Mouse (Mus musculus) neural tube, embryonic 12.5 days (tissue): ENCODE data around the gene Rnf13. TPM values are rescaled to one million over a fixed set of nuclear protein-coding genes. Genes with fewer than 3 reads are reported as not detected.

Source experiments
- ATAC-seq: fragments of 200-750 bp; cut with Nextera tagmentation; 2 replicates; pipeline ENCODE4 v1.8.0; 2017; ENCODE audit warnings: low read depth, mild to moderate bottlenecking, moderate TSS enrichment, moderate library complexity; ENCODE audit not compliant: low FRiP score
- H3K27ac ChIP-seq: fragments of 300-500 bp; sonication (generic); 2 replicates; pipeline ENCODE4 v1.5.1; 2016
- H3K27me3 ChIP-seq: fragments of 300-500 bp; sonication (generic); replicated peaks from 2 replicates; pipeline ENCODE4 v1.6.1; 2016; ENCODE audit warnings: mild to moderate bottlenecking
- H3K36me3 ChIP-seq: fragments of 300-500 bp; sonication (generic); 2 replicates; pipeline ENCODE4 v1.6.1; 2016; ENCODE audit warnings: mild to moderate bottlenecking
- H3K4me1 ChIP-seq: fragments of 300-500 bp; sonication (generic); 2 replicates; pipeline ENCODE4 v1.6.1; 2016
- H3K4me2 ChIP-seq: fragments of 300-500 bp; sonication (generic); replicated peaks from 2 replicates; pipeline ENCODE4 v1.6.1; 2016; ENCODE audit warnings: mild to moderate bottlenecking
- H3K4me3 ChIP-seq: fragments of 300-500 bp; sonication (generic); 2 replicates; pipeline ENCODE4 v1.5.1; 2016
- H3K9ac ChIP-seq: fragments of 300-500 bp; sonication (generic); 2 replicates; pipeline ENCODE4 v1.6.1; 2016; ENCODE audit warnings: mild to moderate bottlenecking
- H3K9me3 ChIP-seq: fragments of 300-500 bp; sonication (generic); 2 replicates; pipeline ENCODE4 v1.6.1; 2016; ENCODE audit warnings: mild to moderate bottlenecking
- WGBS: fragments of 180-500 bp; shearing (Covaris S2); methylation state at CpG from one replicate; pipeline ENCODE4 v1.1.7; 2016; 5-methylcytosine and 5-hydroxymethylcytosine counted together
- polyA plus RNA-seq: library from polyadenylated mRNA; unstranded; fragments of >200 nt; fragmentation: Nextera tagmentation; extraction: Ambion mirVana; gene quantifications from 2 replicates; pipeline ENCODE4 v1.2.1, GENCODE M21; 2016

Gene Rnf13
- polyA plus RNA-seq: 55.0 and 57.6 TPM in 2 replicates

GRCm38 (mm10) chr3:57735511-57736370, at the start of gene Rnf13:
Rnf13 (plus strand) TSS chr3:57736062.
- WGBS: under 1% methylated on average over 59 of the region's 59 CpGs
- peak within 1 kb of the TSS; percentile 77 for H3K9ac ChIP-seq
- H3K27ac ChIP-seq: peak within 1 kb of the TSS; percentile 72
- H3K4me2 ChIP-seq: peak within 1 kb of the TSS; percentile 76
- H3K9me3 ChIP-seq: no peaks in the 10 kb centered on the region
- H3K4me1 ChIP-seq: peaks cover 6% of the 10 kb centered on the region
- no peaks in the 10 kb centered on the region for H3K27me3 ChIP-seq
- H3K4me3 ChIP-seq: peak within 1 kb of the TSS; percentile 80
- H3K36me3 ChIP-seq: no peaks in the 10 kb centered on the region
- ATAC-seq: peak; percentile 100

DNA sequence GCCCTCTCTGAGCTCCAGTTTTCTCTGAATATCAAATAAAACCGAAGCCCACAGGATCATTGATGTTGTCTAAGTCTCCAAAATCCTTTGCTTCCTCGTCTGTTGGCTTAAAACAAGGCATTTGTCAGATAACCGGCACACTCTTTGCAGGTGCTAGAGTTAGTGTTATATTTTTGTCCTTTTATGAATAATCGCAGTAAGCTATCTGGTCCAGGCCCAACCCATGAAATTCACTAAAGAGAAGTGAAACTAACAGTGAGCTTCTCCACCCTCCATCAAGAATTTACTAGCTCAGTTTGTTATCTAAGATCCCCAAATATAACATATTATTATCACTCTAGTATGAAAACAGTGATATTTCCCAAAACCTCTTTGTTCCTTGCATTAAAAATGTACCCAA, 44.1 kb upstream of the Rnf13 start:
- Histone ChIP-seq H3K9ac (no peak overlapping the region), H3K9me3 (no peaks in the 10 kb centered on the region), H3K4me3 (no peak overlapping the region), H3K4me1 (no peaks in the 10 kb centered on the region), H3K4me2 (no peak overlapping the region), H3K36me3 (no peaks in the 10 kb centered on the region), H3K27ac (no peak overlapping the region), H3K27me3 (no peaks in the 10 kb centered on the region)
- 90% methylated on average over 4 of the region's 4 CpGs for WGBS
- no peak for ATAC-seq

DNA sequence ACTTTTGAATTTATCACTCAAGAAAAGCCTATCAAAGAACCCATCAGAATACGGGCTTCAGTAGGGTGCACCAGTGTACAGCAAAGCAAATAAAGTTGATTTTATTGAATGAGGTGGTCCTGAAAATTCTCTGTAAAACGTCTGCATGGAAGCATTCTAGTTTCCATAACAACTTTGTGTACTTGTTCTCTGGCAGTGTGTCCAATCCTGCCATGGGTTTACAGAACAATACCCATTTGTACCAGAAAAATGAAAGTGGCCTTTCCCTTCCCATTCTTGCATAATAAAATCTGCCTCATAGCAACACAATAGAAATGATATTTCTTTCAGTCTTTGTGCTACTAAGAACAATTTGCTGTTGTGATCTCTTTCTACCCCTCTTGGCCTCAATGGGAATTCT, 43.1 kb upstream of the Rnf13 start, which contains the start of gene Ankub1:
Gene Ankub1, minus strand, starts transcription at position 81 of the 400 bp plus-strand sequence.
- no peak for ATAC-seq
- Histone ChIP-seq H3K9ac (no peak within 1 kb of the TSS), H3K36me3 (no peaks in the 10 kb centered on the region), H3K9me3 (no peaks in the 10 kb centered on the region), H3K4me2 (no peak within 1 kb of the TSS), H3K4me1 (no peaks in the 10 kb centered on the region), H3K4me3 (no peak within 1 kb of the TSS), H3K27ac (no peak within 1 kb of the TSS), H3K27me3 (no peaks in the 10 kb centered on the region)
- WGBS: 46% methylated on average over 2 of the region's 2 CpGs

- no peaks in the 10 kb centered on the region for H3K9me3 ChIP-seq
- no peaks in the 10 kb centered on the region for H3K36me3 ChIP-seq
- H3K4me3 ChIP-seq: no peak overlapping the region
- H3K27me3 ChIP-seq: no peaks in the 10 kb centered on the region
- H3K27ac ChIP-seq: no peak overlapping the region
- H3K9ac ChIP-seq: no peak overlapping the region
- no peak for ATAC-seq
- 91% methylated on average over 4 of the region's 4 CpGs for WGBS
- H3K4me1 ChIP-seq: no peaks in the 10 kb centered on the region
- H3K4me2 ChIP-seq: no peak overlapping the region
These were observed 39.6 kb upstream of the Rnf13 start for GRCm38 (mm10) chr3:57696249-57696648.

DNA sequence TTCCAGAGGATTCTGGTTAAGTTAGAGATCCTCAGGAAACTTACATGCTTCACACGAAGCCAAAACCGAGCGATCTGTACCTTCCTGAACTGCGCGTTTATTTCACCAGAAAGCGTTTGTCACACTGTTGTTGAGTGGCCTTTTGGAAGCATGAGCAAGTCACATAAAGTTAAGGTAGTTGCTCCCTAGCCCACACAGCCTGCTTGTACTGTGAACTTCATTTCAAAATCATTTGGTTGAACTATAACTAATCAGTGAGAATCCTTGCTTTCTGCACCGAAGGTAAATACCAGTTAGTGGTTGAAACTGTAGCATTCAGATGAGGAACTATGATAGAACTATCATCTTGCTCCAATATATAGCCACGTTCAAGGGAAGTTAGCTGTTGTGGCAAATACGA, 39.1 kb upstream of the Rnf13 start:
- 94% methylated on average over 9 of the region's 9 CpGs for WGBS
- Histone ChIP-seq H3K4me3 (no peak overlapping the region), H3K27me3 (no peaks in the 10 kb centered on the region), H3K4me1 (no peaks in the 10 kb centered on the region), H3K4me2 (no peak overlapping the region), H3K9ac (no peak overlapping the region), H3K9me3 (no peaks in the 10 kb centered on the region), H3K27ac (no peak overlapping the region), H3K36me3 (no peaks in the 10 kb centered on the region)
- ATAC-seq: no peak

DNA sequence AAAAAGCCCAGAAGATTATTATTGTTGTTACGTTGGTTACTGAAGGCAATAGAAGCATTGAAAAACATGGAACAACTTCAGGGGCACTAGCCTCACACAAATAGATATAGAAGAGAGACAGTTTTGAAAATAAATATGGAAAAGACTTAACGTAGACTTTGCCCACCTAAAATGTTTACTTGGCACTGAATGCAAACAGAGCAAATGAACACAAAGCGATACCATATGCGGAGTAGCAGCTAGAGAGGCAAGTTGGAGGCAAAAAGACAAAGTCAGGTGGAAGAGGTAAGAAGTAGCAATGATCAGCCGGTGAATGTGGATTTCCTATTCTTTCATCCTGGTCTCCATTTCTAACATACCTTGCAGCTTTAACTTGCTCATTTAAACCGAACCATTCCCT, 21.7 kb upstream of the Rnf13 start:
- 90% methylated on average over 6 of the region's 6 CpGs for WGBS
- Histone ChIP-seq H3K9me3 (no peaks in the 10 kb centered on the region), H3K9ac (no peak overlapping the region), H3K4me3 (no peak overlapping the region), H3K36me3 (no peaks in the 10 kb centered on the region), H3K27me3 (no peaks in the 10 kb centered on the region), H3K4me2 (no peak overlapping the region), H3K4me1 (no peaks in the 10 kb centered on the region), H3K27ac (no peak overlapping the region)
- ATAC-seq: no peak

DNA sequence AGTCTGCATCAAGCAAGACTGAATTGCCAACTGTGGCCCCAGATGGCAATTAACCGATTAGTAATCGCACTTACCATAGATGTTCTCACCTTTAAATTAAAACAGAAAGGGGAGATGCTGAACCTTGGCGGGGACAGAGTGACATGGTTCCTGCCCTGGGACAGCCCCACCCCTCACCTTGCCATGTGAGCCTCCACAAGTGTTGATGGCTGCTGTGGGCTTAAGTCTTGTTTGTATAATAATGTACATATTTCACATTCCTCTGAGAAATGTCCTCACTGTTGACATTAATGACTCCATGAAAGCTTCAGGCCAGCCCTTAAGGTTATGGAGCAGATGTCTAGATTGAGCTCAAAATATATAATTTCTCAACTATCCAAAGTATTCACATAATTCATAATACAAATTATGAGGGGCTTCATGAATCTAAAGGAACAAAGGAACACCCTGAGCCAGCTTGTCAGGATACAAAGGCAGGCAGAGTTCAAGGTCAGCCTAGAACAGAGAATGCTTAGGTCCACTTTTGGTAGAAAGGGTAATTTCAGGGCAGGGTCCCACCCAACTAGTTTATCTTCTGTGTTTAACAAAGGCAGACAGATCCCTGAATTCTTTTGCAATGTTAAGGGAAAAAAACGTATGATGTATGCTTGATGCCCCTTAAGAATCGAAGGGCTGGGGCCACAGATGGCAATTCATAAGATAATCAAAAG, 3.5 kb upstream of the Rnf13 start:
- H3K36me3 ChIP-seq: no peaks in the 10 kb centered on the region
- WGBS: 80% methylated on average over 5 of the region's 5 CpGs
- no peaks in the 10 kb centered on the region for H3K27me3 ChIP-seq
- no peak overlapping the region for H3K4me2 ChIP-seq
- no peak for ATAC-seq
- H3K27ac ChIP-seq: no peak overlapping the region
- H3K4me1 ChIP-seq: peaks cover 6% of the 10 kb centered on the region
- H3K9me3 ChIP-seq: no peaks in the 10 kb centered on the region
- no peak overlapping the region for H3K9ac ChIP-seq
- H3K4me3 ChIP-seq: no peak overlapping the region

GRCm38 (mm10) chr3:57736419-57737095, 695 bp downstream of the Rnf13 start:
- Histone ChIP-seq H3K9me3 (no peaks in the 10 kb centered on the region), H3K27ac (peak overlapping the region; percentile 72), H3K4me2 (peak overlapping the region; percentile 76), H3K4me3 (peak overlapping the region; percentile 80), H3K9ac (peak overlapping the region; percentile 77), H3K27me3 (no peaks in the 10 kb centered on the region), H3K36me3 (no peaks in the 10 kb centered on the region), H3K4me1 (peaks cover 6% of the 10 kb centered on the region)
- 4% methylated on average over 13 of the region's 13 CpGs for WGBS
- no peak for ATAC-seq

DNA sequence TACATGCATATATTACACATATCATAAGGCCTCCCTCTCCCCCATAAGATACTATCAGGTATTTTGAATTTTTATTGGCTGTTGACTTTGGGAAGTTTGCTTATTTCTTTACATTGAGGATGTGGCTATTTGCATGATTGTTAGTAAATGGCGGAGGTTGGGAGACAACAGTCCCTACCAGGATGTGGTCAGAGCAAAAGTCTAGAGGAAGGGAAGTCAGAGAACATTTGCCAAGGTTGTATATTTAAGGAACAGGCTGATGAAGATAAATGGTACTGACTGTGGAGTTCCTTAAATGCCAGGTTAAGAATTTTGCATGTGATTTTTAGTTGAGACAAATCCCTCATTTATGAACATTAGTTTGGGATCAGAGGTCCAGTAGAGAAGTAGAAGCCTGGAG, 4.0 kb downstream of the Rnf13 start:
- Histone ChIP-seq H3K27me3 (no peaks in the 10 kb centered on the region), H3K4me2 (no peak overlapping the region), H3K4me1 (peaks cover 6% of the 10 kb centered on the region), H3K27ac (no peak overlapping the region), H3K4me3 (no peak overlapping the region), H3K9me3 (no peaks in the 10 kb centered on the region), H3K9ac (no peak overlapping the region), H3K36me3 (no peaks in the 10 kb centered on the region)
- WGBS: 94% methylated on average over 1 of the region's 1 CpGs
- ATAC-seq: no peak

DNA sequence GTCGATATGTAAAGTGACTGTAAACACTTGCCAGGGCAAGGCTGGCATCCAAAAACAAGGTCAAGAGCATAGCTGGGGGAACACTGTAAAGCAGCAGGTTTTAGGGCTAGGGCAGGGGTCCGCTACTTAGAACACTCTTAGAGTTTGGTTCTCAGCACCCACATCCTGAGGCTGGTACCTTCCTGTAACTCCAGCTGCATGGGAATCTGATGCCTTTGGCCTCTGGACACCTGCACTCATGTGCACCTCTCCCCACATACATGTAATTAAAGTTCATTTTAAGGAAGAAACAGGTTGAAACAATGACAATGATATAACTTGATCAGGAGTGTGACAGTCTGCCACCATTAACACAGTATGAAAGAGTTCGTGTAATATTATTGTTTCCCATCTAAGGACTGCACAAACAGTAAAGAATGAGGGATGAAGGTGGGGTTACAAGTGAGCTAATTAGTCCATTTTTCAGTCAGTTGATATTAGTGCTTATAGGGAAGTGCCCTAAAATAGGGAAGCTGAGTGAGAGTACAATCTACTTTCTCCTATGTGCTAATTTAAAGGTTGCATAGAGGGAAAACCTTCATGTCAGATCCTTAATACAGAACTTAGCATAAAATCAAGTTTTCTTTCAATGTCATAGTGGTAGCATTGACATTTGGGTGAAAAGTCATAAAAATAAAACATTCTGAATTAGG, 12.9 kb downstream of the Rnf13 start:
- 95% methylated on average over 3 of the region's 3 CpGs for WGBS
- H3K4me1 ChIP-seq: no peaks in the 10 kb centered on the region

GRCm38 (mm10) chr3:57776915-57777314, 41.1 kb downstream of the Rnf13 start:
- Histone ChIP-seq H3K27me3 (no peaks in the 10 kb centered on the region), H3K9ac (no peak overlapping the region), H3K27ac (no peak overlapping the region), H3K4me3 (no peak overlapping the region), H3K4me1 (no peaks in the 10 kb centered on the region), H3K4me2 (no peak overlapping the region), H3K9me3 (no peaks in the 10 kb centered on the region), H3K36me3 (no peaks in the 10 kb centered on the region; the same call in 1 of the 2 replicates)
- 96% methylated on average over 2 of the region's 2 CpGs for WGBS
- no peak for ATAC-seq

More for the DNA sequence above, 12.9 kb downstream of the Rnf13 start:
- H3K4me3 ChIP-seq: no peak overlapping the region
- no peaks in the 10 kb centered on the region for H3K27me3 ChIP-seq
- no peak overlapping the region for H3K9ac ChIP-seq
- ATAC-seq: no peak
- H3K4me2 ChIP-seq: no peak overlapping the region
- no peak overlapping the region for H3K27ac ChIP-seq
- H3K9me3 ChIP-seq: no peaks in the 10 kb centered on the region; the same call in 1 of the 2 replicates
- no peaks in the 10 kb centered on the region for H3K36me3 ChIP-seq
